Mouse (Mus musculus) midbrain, embryonic 10.5 days (tissue): ENCODE data around the gene Krtap2-4. TPM values are rescaled to one million over a fixed set of nuclear protein-coding genes. Genes with fewer than 3 reads are reported as not detected.
A peak's percentile ranks its signal among the peaks of the same experiment; 100 is the strongest.
"Not testable (repeated sequence)": the region's sequence is repeated elsewhere in the genome, so short reads cannot be mapped to it uniquely, and the experiment has no call there.

ENCODE experiments used
- DNase-seq: peaks from one replicate; pipeline ENCODE4 v3.0.0-alpha.2; 2017; ENCODE audit warnings: low spot score
- H3K27ac ChIP-seq: fragments of 300-500 bp; sonication (generic); replicated peaks from 2 replicates; pipeline ENCODE4 v1.5.1; 2016; ENCODE audit warnings: mild to moderate bottlenecking
- H3K27me3 ChIP-seq: fragments of 300-500 bp; sonication (generic); 2 replicates; pipeline ENCODE4 v1.6.1; 2016; ENCODE audit warnings: low read depth, mild to moderate bottlenecking; ENCODE audit not compliant: poor library complexity, severe bottlenecking
- H3K36me3 ChIP-seq: fragments of 300-500 bp; sonication (generic); 2 replicates; pipeline ENCODE4 v1.6.1; 2016; ENCODE audit warnings: mild to moderate bottlenecking, moderate library complexity
- H3K4me1 ChIP-seq: fragments of 300-500 bp; sonication (generic); 2 replicates; pipeline ENCODE4 v1.6.1; 2016
- H3K4me3 ChIP-seq: fragments of 300-500 bp; sonication (generic); 2 replicates; pipeline ENCODE4 v1.5.1; 2016; ENCODE audit warnings: mild to moderate bottlenecking, moderate library complexity
- H3K9me3 ChIP-seq: fragments of 300-500 bp; sonication (generic); replicated peaks from 2 replicates; pipeline ENCODE4 v1.6.1; 2016; ENCODE audit warnings: mild to moderate bottlenecking
- WGBS: fragments of 180-500 bp; shearing (Covaris S2); methylation state at CpG from one replicate; pipeline ENCODE4 v1.1.7; 2016; 5-methylcytosine and 5-hydroxymethylcytosine counted together
- polyA plus RNA-seq: library from polyadenylated mRNA; unstranded; fragments of >200 nt; fragmentation: Nextera tagmentation; extraction: Ambion mirVana; gene quantifications from 2 replicates; pipeline ENCODE4 v1.2.1, GENCODE M21; 2016

Gene Krtap2-4
- not detected in 2 replicates for polyA plus RNA-seq

DNA sequence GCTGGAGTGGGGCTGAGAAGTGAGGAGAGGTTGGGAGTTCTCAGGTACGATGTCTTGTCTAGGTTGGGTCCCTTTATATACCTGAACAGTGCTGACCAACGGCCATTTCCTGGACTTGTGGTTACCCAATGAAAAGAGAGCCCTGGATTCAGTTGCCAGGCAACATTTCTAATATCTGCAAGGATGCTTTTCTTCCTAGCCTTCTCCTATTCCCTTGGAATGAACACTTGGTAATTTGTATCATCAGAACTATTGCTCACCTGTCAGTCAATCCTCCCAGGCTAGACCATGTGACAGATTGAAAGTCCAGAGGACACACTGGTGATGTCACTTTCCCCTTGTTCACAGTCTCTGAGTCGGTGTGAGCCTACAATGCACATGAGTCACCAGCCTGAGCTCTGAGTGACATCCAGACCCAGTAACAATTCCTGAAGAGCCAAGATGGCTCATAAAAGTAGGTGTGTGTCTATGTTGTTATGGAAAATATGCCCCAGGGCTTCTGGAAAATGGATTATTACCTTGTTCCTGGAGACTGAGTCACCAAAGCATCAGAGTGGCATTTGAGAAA is at the start of gene Krtap2-4:
Gene Krtap2-4, minus strand, starts transcription at position 51 of the 568 bp plus-strand sequence.
- Histone ChIP-seq H3K27me3 (no peaks in the 10 kb centered on the region), H3K9me3 (no peaks in the 10 kb centered on the region), H3K36me3 (no peaks in the 10 kb centered on the region), H3K4me3 (no peak within 1 kb of the TSS), H3K4me1 (no peaks in the 10 kb centered on the region), H3K27ac (no peak within 1 kb of the TSS)
- DNase-seq: no peak
- WGBS: 76% methylated on average over 3 of the region's 3 CpGs

- WGBS: 89% methylated on average over 10 of the region's 10 CpGs
- Histone ChIP-seq H3K36me3 (no peaks in the 10 kb centered on the region), H3K27me3 (no peaks in the 10 kb centered on the region), H3K9me3 (no peaks in the 10 kb centered on the region), H3K27ac (no peak overlapping the region), H3K4me3 (no peak overlapping the region), H3K4me1 (peaks cover 4% of the 10 kb centered on the region)
- DNase-seq: no peak
Observed at GRCm38 (mm10) chr11:99662802-99663201, 48.2 kb upstream of the Krtap2-4 start.

- no peak for DNase-seq
- WGBS: 92% methylated on average over 4 of the region's 4 CpGs
- no peaks in the 10 kb centered on the region for H3K9me3 ChIP-seq
- H3K36me3 ChIP-seq: no peaks in the 10 kb centered on the region
- no peak overlapping the region for H3K27ac ChIP-seq
- H3K27me3 ChIP-seq: no peaks in the 10 kb centered on the region
- no peak overlapping the region for H3K4me3 ChIP-seq
- H3K4me1 ChIP-seq: peaks cover 4% of the 10 kb centered on the region
Observed at GRCm38 (mm10) chr11:99659256-99659655, 44.6 kb upstream of the Krtap2-4 start.

DNA sequence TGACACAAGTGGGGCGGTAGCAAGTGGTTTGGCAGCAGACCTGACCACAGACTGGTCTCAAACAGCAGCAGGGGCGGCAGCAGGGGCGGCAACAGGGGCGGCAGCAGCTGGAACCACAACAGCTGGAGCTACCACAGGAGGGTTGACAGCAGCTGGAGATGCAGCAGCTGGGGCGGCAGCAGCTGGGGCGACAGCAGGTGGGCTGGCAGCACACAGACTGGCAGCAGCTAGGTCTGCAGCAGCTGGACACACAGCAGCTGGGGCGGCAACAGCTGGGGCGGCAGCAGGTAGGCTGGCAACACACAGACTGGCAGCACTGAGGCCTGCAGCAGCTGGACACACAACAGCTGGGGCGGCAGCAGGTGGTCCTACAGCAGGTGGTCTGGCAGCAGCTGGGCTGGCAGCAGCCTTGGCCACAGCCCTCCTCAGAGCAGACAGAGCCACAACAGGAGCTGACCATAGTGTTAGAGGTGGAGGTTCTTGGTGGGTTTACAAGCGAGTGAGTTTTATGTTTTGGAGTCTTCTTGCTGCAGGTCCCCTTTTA is 43.9 kb upstream of the Krtap2-4 start, which contains the start of gene Gm11563:
Gene Gm11563, minus strand, starts transcription at position 494 of the 544 bp plus-strand sequence.
- H3K4me1 ChIP-seq, H3K9me3 ChIP-seq, H3K4me3 ChIP-seq, H3K36me3 ChIP-seq, DNase-seq, H3K27me3 ChIP-seq: not testable (repeated sequence)
- peak within 1 kb of the TSS; percentile 59; the same call in 1 of the 2 replicates for H3K27ac ChIP-seq
- WGBS: 74% methylated on average over 10 of the region's 10 CpGs

GRCm38 (mm10) chr11:99657051-99657450 is 42.4 kb upstream of the Krtap2-4 start:
- 61% methylated on average over 5 of the region's 5 CpGs for WGBS
- H3K27me3 ChIP-seq: no peaks in the 10 kb centered on the region
- peaks cover 4% of the 10 kb centered on the region for H3K4me1 ChIP-seq
- no peak overlapping the region for H3K4me3 ChIP-seq
- no peak overlapping the region for H3K27ac ChIP-seq
- no peaks in the 10 kb centered on the region for H3K36me3 ChIP-seq
- no peaks in the 10 kb centered on the region for H3K9me3 ChIP-seq
- no peak for DNase-seq

GRCm38 (mm10) chr11:99650136-99650535 is 35.5 kb upstream of the Krtap2-4 start, which contains the start of gene Gm11555:
Gm11555 (minus strand) TSS chr11:99650236.
- DNase-seq: no peak
- Histone ChIP-seq H3K4me1 (no peaks in the 10 kb centered on the region), H3K27ac (no peak within 1 kb of the TSS), H3K9me3 (no peaks in the 10 kb centered on the region), H3K36me3 (no peaks in the 10 kb centered on the region), H3K27me3 (no peaks in the 10 kb centered on the region), H3K4me3 (no peak within 1 kb of the TSS)
- WGBS: 78% methylated on average over 2 of the region's 2 CpGs

GRCm38 (mm10) chr11:99646444-99646843 is 31.8 kb upstream of the Krtap2-4 start:
- 90% methylated on average over 15 of the region's 15 CpGs for WGBS

DNA sequence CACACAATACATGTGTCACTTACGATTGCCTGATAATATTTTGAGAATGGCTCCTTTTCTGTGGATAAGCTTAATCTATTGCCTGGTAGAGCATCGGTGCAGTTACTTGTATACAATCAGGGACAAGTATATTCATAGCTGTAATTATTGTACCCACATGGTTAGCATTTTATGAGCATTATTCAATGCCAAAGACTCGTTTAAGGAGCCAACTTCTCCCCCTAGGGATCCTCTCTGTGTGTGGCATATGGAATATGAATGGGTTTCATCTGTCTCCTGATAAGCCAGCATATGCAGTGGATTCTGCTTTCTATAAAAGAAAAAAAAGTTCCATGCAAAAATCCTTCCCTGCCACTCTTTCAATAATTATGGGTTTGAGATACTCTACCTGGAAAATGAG is 29.7 kb upstream of the Krtap2-4 start:
- no peaks in the 10 kb centered on the region for H3K27me3 ChIP-seq
- no peak overlapping the region for H3K27ac ChIP-seq
- H3K9me3 ChIP-seq: no peaks in the 10 kb centered on the region
- DNase-seq: no peak
- WGBS: 83% methylated on average over 3 of the region's 3 CpGs
- H3K36me3 ChIP-seq: no peaks in the 10 kb centered on the region
- H3K4me3 ChIP-seq: no peak overlapping the region
- H3K4me1 ChIP-seq: no peaks in the 10 kb centered on the region

More at GRCm38 (mm10) chr11:99646444-99646843, 31.8 kb upstream of the Krtap2-4 start:
- Histone ChIP-seq H3K4me3 (no peak overlapping the region), H3K4me1 (no peaks in the 10 kb centered on the region), H3K27ac (no peak overlapping the region), H3K9me3 (no peaks in the 10 kb centered on the region), H3K27me3 (no peaks in the 10 kb centered on the region), H3K36me3 (no peaks in the 10 kb centered on the region)
- no peak for DNase-seq

DNA sequence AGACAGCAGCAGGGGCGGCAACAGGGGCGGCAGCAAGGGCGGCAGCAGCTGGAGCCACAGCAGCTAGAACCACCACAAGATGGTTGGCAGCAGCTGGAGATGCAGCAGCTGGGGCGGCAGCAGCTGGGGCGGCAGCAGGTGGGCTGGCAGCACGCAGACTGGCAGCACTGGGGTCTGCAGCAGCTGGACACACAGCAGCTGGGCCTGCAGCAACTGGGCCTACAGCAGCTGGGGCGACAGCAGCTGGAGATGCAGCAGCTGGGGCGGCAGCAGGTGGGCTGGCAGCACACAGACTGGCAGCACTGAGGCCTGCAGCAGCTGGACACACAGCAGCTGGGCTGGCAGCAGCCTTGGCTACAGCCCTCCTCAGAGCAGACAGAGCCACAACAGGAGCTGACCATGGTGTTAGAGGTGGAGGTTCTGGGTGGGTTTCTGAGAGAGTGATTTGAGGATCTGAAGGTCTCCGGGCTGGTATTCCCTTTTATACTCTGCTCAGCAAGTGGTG is 29.0 kb upstream of the Krtap2-4 start, which contains the start of gene Krtap4-7:
Gene Krtap4-7, minus strand, starts transcription at position 455 of the 505 bp plus-strand sequence.
- not testable (repeated sequence) for H3K9me3 ChIP-seq, H3K36me3 ChIP-seq, H3K27me3 ChIP-seq, DNase-seq, H3K27ac ChIP-seq, H3K4me3 ChIP-seq, H3K4me1 ChIP-seq
- WGBS: 82% methylated on average over 9 of the region's 9 CpGs

DNA sequence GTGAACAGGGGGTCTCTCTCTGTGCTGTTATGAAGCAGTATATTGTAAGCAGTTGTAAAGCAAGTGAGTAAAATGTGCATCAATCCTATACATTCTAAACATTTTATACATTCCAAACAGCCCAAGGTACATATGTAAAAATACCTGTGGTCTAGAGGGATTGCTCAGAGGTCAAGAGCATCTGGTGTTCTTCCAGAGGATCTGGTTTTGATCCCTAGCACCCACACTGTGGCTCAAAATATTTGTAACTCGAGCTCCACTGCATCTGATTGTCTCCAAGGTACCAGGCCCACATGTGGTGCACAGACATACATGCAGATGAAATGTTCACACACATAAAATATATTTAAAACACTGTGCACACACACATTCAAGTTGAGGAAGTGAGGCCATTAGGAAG is 26.3 kb upstream of the Krtap2-4 start:
- H3K27ac ChIP-seq: no peak overlapping the region
- no peak overlapping the region for H3K4me3 ChIP-seq
- H3K9me3 ChIP-seq: no peaks in the 10 kb centered on the region
- H3K4me1 ChIP-seq: no peaks in the 10 kb centered on the region
- no peaks in the 10 kb centered on the region for H3K36me3 ChIP-seq
- 45% methylated on average over 1 of the region's 1 CpGs for WGBS
- DNase-seq: no peak
- H3K27me3 ChIP-seq: no peaks in the 10 kb centered on the region

DNA sequence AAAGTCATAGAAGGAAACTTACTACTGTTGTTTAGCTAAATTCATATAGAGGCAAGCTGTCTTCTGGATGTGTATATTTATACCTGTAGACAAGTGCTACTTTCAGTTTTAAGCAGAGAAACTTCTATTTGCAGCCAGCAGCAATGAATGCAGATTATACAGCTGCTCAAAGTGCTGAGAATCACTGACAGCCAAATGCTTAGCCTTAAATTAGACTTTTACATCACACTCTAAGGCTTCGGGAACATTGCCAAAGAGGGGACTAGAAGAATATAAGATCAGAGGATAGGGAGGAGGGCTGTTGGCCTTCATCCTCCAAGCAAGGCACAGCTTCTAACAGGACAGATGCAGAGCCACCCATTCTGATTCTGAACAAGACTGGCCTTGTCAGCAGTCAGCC is 22.4 kb upstream of the Krtap2-4 start:
- no peak for DNase-seq
- Histone ChIP-seq H3K36me3 (no peaks in the 10 kb centered on the region), H3K27ac (no peak overlapping the region), H3K4me3 (no peak overlapping the region), H3K9me3 (no peaks in the 10 kb centered on the region), H3K4me1 (peaks cover 5% of the 10 kb centered on the region), H3K27me3 (no peaks in the 10 kb centered on the region)
- WGBS: 84% methylated on average over 1 of the region's 1 CpGs

GRCm38 (mm10) chr11:99634653-99635134 is 20.0 kb upstream of the Krtap2-4 start, which contains the start of gene Krtap4-2:
Krtap4-2 (minus strand) TSS chr11:99635084.
- Histone ChIP-seq H3K4me3 (no peak within 1 kb of the TSS), H3K36me3 (no peaks in the 10 kb centered on the region), H3K9me3 (no peaks in the 10 kb centered on the region), H3K27ac (no peak within 1 kb of the TSS), H3K27me3 (no peaks in the 10 kb centered on the region), H3K4me1 (peaks cover 5% of the 10 kb centered on the region)
- WGBS: 34% methylated on average over 8 of the region's 8 CpGs
- DNase-seq: no peak

GRCm38 (mm10) chr11:99633293-99633692 is 18.6 kb upstream of the Krtap2-4 start:
- H3K9me3 ChIP-seq: no peaks in the 10 kb centered on the region
- no peaks in the 10 kb centered on the region for H3K36me3 ChIP-seq
- DNase-seq: no peak
- no peaks in the 10 kb centered on the region for H3K27me3 ChIP-seq
- H3K4me3 ChIP-seq: no peak overlapping the region
- H3K4me1 ChIP-seq: peaks cover 5% of the 10 kb centered on the region
- no peak overlapping the region for H3K27ac ChIP-seq
- WGBS: 71% methylated on average over 2 of the region's 2 CpGs
